Mouse (Mus musculus): ENCODE measurements around the gene Exo1. TPM values are rescaled to one million over a fixed set of nuclear protein-coding genes. Genes with fewer than 3 reads are reported as not detected.

Gene Exo1
- polyA plus RNA-seq, 1 experiment from 2014 or later, result 7.9 TPM

Other genes starting within 250 kb of the Exo1 start
- gene Opn3, start 187.8 kb upstream of the Exo1 start, polyA plus RNA-seq (2015; fragmentation: Nextera tagmentation; extraction: Ambion mirVana), result 5.6 and 6.3 TPM in 2 replicates
- gene Chml, start 187.7 kb upstream of the Exo1 start, polyA plus RNA-seq (2015; fragmentation: Nextera tagmentation; extraction: Ambion mirVana), result 3.5 and 3.6 TPM in 2 replicates
- gene Wdr64, start 182.0 kb upstream of the Exo1 start, polyA plus RNA-seq (2015; fragmentation: Nextera tagmentation; extraction: Ambion mirVana), result not detected in 2 replicates
- not detected in 2 replicates for gene Gm38100, start 39.7 kb downstream of the Exo1 start, polyA plus RNA-seq (2015; fragmentation: Nextera tagmentation; extraction: Ambion mirVana)
- 0.77 and 1.1 TPM in 2 replicates for gene Rbm8a2, start 98.5 kb downstream of the Exo1 start, polyA plus RNA-seq (2015; fragmentation: Nextera tagmentation; extraction: Ambion mirVana)